Mouse (Mus musculus): ENCODE measurements around the gene Mipol1.

Mipol1 gene

GRCm38 (mm10) chr12:57243671-57244495 is 13.7 kb downstream of the Mipol1 start:
- no peak for DNase-seq (ENCODE audit: extremely low spot score, low spot score)

DNA sequence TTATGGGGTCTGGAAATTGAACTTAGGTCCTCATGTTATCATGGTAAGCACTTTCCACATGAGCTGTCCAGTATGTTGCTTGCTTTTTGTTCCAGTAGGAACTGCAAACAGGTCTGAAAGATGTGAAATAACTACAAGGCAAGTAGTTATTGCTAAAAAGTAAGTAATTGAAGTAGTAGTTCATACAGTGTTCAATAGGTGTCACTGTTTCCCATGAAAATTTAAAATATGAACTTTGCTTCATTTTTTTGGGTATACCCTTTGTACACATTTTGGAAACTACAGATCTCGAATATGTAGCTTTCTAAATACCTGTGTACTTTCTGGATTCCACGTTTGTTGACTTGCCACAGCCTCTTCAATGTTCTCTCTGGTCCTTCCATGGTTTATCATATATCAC is 28.3 kb downstream of the Mipol1 start:
- no peak for DNase-seq (ENCODE audit: extremely low spot score, low spot score)

DNA sequence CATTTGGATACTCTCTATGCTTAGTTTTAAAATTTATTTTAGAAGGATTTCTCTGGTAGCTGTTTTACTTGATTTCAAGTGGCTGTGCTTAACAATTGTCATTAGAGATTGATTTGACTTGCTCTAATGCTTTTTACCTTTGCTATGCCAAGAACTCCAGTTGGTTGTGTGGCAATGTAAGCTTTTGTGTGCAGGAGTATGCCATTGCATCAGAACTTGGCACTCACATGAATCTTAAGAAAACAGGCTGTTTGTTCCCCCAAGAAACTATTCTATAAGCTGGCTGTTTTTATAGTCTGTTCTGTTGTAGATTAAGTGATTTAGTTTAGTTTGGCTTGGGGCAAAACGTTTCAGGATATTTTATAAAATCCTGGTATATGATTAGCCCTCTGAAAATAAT is 45.2 kb downstream of the Mipol1 start:
- no peak for DNase-seq (ENCODE audit: extremely low spot score, low spot score)

GRCm38 (mm10) chr12:57281155-57282114 is 51.2 kb downstream of the Mipol1 start:
- DNase-seq (ENCODE audit: extremely low spot score, low spot score): no peak

DNA sequence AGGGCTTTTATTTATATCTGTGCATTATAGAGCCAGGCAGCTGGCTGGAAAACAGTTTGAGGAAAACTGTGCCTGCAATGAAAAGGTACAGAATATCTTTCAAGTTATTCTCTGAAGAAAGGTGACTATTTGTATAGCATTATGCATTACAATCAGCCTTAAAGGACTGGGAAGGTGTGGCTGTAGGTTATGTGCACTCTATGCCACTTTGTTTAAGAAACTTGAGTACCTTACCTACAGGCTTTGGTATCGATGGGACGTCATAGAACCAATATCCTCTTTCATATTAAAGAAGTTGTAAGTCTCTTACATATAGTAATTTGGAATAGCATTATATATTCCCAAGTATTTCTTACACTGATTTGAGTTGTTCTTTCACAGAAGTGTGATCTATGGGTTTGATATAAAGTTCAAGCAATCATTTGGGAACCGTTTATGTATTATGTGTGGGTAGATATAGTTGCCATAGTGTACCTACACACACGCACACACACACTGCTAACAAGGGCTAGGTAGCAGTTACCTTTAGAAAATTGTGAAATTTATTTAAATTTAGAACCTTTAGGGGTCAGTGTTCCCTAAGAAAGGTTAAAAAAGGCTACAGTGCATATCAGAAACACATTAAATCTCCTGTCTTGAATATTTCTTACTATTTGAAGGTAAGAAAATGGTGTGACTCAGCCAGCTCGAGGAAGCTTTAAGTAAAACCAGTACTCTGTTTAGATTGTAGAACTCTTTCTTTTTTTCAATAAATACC is 55.3 kb downstream of the Mipol1 start:
- no peak for DNase-seq (ENCODE audit: extremely low spot score, low spot score)

DNA sequence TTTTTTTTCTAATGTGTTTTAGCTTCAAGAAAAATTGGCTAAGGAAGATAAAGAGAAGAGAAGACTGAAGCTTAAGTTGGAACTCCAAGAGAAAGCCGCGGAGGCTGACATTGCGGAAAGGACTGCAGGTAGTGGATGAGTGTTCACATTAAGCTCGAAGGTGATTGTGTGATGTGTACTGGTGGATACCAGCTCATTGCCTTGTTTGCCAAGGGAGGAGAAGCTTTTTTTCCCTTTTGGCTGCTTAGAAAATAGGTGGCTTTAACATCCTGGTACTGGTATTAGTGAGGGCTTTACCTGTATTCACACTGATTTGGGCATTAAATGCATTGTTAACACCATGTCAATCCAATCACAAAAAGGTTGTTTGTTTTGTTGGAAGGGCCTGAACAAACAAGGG is 77.1 kb downstream of the Mipol1 start:
- no peak for DNase-seq (ENCODE audit: extremely low spot score, low spot score)

DNA sequence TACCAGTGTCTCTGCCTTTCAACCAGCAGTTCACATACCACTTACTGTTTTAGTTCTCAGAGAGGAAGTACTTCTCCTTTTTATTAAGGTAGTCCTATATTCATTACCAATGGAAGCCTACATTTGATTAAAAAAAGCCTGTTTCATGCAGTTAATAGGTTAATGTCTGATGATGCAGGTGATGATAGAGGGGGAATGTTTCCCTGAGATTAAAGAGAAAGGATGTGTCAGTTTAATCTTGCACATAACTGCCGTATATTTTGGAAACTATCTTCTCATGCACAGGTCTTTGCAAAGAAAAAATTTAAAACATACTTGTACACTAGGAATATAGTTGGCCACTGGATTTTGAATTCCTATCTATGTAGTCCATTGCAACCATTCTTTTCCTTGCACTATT is 77.5 kb downstream of the Mipol1 start:
- no peak for DNase-seq (ENCODE audit: extremely low spot score, low spot score)

DNA sequence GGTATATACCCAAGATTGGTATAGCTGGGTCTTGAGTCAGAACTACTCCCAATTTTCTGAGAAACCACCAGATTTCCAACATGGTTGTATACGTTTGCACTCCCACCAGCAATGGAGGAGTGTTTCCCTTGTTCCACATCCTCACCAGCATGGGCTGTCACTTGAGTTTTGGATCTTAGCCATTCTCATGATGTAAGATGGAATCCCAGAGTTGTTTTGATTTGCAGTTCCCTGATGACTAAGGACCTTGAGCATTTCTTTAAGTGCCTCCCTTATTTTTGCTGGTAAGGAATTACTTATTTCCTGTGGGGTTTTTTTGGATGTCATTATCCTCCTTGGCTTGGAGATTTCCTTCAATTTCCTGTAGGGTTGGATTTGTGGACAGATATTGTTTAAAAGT is 108.8 kb downstream of the Mipol1 start:
- DNase-seq (ENCODE audit: extremely low spot score, low spot score): no peak

- no peak for DNase-seq (ENCODE audit: extremely low spot score, low spot score)
Observed at GRCm38 (mm10) chr12:57340111-57340510, 109.9 kb downstream of the Mipol1 start.

DNA sequence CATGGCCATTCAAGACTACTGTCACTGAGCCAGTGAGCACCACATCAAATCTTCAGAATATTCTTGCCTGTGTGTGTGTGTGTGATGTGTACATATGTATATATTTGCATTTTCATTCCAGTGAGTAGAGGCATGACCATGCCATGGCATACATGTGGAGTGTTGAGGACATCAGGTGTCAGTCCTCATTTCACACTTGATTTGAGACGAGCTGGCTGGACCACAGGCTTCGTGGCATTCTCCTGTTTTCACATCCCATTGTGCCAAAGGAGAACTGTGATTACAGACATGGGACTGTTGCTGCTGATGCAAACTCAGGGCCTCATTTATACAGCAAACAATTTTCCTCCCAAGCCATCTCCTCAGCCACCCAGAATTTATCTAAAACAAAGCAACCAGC is 132.5 kb downstream of the Mipol1 start:
- no peak for DNase-seq (ENCODE audit: extremely low spot score, low spot score)

- DNase-seq (ENCODE audit: extremely low spot score, low spot score): no peak
Observed at GRCm38 (mm10) chr12:57364027-57364426, 133.8 kb downstream of the Mipol1 start.

- DNase-seq (ENCODE audit: extremely low spot score, low spot score): no peak
Observed at GRCm38 (mm10) chr12:57371790-57372547, 141.7 kb downstream of the Mipol1 start.

GRCm38 (mm10) chr12:57382797-57383196 is 152.6 kb downstream of the Mipol1 start:
- DNase-seq (ENCODE audit: extremely low spot score, low spot score): no peak

DNA sequence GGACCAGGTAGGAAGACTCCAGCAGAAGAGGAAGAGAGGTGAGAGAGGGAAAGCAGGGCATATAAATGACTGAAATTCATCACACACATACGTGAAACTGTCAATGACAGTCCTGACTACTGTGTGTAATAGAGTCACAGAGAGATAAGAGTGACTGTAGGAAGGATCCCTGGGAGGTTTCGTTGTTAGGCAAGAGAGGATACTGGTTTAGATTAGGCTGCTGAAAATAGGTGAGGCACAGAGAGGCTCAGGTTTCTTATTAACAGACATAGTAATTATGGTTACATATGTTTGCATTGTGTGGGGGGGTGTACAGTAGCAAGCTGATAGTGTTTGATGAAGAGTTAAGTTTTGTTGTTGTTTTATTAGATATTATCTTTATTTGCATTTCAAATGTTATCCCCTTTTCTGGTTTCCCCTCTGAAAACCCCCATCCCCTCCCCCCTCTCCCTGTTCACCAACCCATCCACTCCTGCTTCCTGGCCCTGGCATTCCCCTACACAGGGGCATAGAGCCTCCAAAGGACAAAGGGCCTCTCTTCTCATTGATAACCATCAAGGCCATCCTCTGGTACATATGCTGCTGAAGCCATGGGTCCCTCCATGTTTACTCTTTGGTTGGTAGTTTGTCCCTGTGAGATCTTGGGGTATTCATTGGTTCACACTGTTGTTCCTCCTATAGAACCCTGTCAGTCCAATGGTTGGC is 157.5 kb downstream of the Mipol1 start:
- no peak for DNase-seq (ENCODE audit: extremely low spot score, low spot score)

- no peak for DNase-seq (ENCODE audit: extremely low spot score, low spot score)
Observed at GRCm38 (mm10) chr12:57399547-57399946, 169.3 kb downstream of the Mipol1 start.

DNA sequence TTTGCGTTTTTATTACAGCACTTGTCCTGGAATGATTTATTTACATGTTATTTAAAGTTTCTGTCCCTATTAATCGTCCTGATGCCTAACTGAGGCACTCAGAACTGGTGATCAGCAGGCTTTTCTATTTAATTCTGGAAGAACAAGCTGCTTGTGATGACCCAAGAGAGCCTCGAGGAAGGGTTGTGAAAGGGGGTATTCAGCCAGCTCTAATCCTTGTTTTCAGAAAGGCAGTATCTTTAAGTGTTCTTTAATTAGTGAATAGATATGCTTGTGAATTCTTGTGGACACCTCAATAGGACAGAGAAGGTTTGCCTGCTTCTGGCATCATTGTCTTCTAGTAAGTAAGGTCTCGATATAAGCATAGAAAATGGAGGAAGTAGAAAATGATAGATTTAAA is 170.0 kb downstream of the Mipol1 start:
- no peak for DNase-seq (ENCODE audit: extremely low spot score, low spot score)

DNA sequence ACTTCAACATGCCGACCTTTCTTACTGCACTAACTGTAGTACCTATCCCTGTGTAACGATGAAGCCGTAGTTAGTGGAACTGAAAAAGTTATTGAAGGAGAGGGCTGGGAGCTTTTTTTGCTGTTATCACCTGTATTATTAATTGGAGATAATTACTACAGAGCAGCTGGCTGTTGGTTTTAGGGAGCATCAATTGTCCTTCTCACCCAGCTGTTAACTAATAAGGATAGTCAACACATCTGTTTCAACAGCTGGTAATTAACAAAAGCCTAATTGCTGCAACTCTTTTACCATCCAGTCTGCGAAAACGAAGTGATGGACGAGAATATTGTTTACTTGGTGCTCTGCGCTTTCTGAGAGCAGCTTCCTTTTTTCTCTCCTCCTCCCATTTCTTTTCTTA is 170.9 kb downstream of the Mipol1 start:
- DNase-seq (ENCODE audit: extremely low spot score, low spot score): no peak

- DNase-seq (ENCODE audit: extremely low spot score, low spot score): no peak
Observed at GRCm38 (mm10) chr12:57402360-57402759, 172.1 kb downstream of the Mipol1 start.

DNA sequence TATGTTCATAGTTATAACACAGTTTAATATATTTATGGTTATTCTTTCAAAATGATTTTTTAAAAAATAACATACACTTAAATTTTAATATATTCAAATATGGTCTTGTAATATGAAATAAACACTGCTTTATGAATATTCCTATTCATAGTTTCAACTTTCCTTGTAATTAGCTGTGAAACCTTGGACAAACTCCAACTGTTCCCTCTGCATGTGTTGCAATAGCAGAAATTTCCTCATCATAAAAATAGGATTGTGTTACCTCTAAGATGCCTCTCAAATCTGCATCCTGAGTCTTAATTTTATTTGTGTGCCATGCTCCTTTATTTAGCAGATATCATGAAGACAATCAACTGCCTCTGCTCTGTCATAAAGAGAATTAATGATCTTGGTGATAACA is 179.7 kb downstream of the Mipol1 start:
- DNase-seq (ENCODE audit: extremely low spot score, low spot score): no peak

DNA sequence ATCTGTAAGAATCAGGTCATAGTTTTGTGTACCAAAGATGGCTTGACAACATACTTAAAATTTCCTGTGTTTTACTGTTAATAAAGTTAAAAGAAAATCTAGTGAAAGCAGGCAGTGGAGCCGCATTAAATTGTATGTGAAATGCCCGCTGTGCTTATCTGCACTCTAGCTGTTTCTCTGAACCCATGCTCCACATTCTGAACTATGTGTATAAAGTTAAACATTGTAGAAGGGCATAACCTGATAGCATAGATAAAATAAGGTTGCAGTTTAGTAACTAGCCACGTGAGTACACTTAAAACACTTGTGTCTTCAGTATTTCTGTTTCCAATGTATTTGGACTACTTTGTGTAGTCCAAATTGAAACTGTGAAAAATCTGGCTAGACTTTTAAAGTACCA is 183.6 kb downstream of the Mipol1 start:
- DNase-seq (ENCODE audit: extremely low spot score, low spot score): no peak
